Mouse (Mus musculus): ENCODE measurements around the gene Sae1. TPM values are rescaled to one million over a fixed set of nuclear protein-coding genes. Genes with fewer than 3 reads are reported as not detected.

The Sae1 gene
- 253 and 259 TPM in 2 replicates for polyA plus RNA-seq (2014; fragmentation: Nextera tagmentation; extraction: Ambion mirVana)

DNA sequence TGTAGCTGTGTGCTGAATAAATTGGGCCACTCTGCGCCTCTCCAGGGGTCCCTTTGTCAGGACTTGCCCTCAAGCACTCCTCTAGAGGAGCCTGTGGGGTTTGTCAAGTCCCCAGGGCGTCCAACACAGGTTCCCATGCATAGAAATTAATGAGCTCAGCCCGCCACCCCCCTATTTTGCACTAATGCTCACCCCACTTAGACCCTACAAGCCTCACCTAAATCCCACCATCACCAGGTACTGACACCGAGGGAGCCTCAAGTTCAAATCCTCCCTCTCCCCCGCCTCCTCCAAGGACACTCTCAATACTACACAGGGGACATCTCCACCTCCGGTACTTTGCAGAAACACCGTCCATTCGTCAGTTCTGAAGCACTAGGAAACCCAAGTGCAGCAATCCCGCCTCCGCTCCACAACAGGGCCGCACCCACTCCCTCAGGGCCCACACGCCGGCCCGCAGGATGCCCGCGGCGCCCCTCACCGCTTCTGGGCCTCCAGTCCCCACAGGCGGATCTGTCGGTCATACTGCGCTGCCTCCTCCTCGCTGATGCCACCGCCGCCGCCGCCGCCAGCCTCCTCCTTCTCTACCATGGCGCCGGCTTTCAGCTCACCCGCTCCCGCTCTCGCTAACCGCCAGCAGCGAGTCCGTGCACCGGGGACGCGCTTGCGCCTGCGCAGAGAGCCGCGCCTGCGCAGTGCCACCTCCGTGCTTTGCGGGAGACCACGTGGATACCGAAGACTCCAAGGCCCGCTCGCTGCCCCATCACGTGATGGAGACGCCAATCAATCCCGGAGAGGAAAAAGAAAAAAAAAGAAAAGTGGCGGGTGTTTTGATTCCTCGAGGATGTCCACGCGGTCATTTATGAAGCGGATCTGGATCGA is at the start of gene Sae1:
Sae1 (minus strand) TSS at position 647 of the 882 bp plus-strand sequence.
- Histone ChIP-seq H3K4me3 (ENCODE audit: low read depth, low read length) (peak within 1 kb of the TSS; percentile 72), H3K36me3 (ENCODE audit: control insufficient read depth, insufficient read depth, low read length) (0 out of 2 replicates have a peak, but pooled peaks cover 6% of the 10 kb centered on the region), H3K4me2 (ENCODE audit: low read length) (peak within 1 kb of the TSS; percentile 74), H3K27me3 (replicated peaks; ENCODE audit: control insufficient read depth, insufficient read depth, low read length) (no peaks in the 10 kb centered on the region), H3K4me1 (ENCODE audit: control insufficient read depth, insufficient read depth, low read length) (peaks cover 10% of the 10 kb centered on the region), H3K9ac (ENCODE audit: low read length) (peak within 1 kb of the TSS; percentile 84), H3K9me3 (replicated peaks; ENCODE audit: control insufficient read depth, low read length) (no peaks in the 10 kb centered on the region), H3K27ac (ENCODE audit: low read depth, low read length) (peak within 1 kb of the TSS; percentile 40; the same call in 1 of the 2 replicates)
- ATAC-seq (peak; percentile 97), DNase-seq (ENCODE audit: low spot score) (peak; percentile 98)
- WGBS: under 1% methylated on average over 58 of the region's 58 CpGs

DNA sequence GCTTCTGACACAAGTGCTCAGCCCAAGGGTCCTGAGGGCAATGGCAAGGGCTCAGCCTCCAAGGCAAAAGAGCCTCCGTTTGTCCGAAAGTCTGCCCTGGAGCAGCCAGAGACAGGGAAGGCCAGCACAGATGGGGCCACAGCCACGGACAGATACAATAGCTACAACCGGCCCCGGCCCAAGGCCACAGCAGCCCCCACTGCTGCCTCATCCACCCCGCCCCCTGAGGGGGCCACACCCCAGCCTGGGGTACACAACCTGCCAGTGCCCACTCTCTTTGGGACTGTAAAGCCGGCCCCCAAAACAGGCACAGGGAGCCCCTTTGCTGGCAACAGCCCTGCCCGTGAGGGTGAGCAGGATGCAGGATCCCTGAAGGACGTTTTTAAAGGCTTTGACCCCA is 47.5 kb upstream of the Sae1 start:
- Histone ChIP-seq H3K4me2 (ENCODE audit: low read length) (no peak overlapping the region), H3K9me3 (replicated peaks; ENCODE audit: control insufficient read depth, low read length) (no peaks in the 10 kb centered on the region), H3K4me3 (ENCODE audit: low read depth, low read length) (no peak overlapping the region), H3K27ac (ENCODE audit: low read depth, low read length) (no peak overlapping the region), H3K27me3 (replicated peaks; ENCODE audit: control insufficient read depth, insufficient read depth, low read length) (no peaks in the 10 kb centered on the region), H3K9ac (ENCODE audit: low read length) (no peak overlapping the region), H3K36me3 (ENCODE audit: control insufficient read depth, insufficient read depth, low read length) (peaks cover 70% of the 10 kb centered on the region), H3K4me1 (ENCODE audit: control insufficient read depth, insufficient read depth, low read length) (no peaks in the 10 kb centered on the region)
- DNase-seq (ENCODE audit: low spot score) (no peak), ATAC-seq (no peak)
- WGBS: 86% methylated on average over 9 of the region's 9 CpGs

DNA sequence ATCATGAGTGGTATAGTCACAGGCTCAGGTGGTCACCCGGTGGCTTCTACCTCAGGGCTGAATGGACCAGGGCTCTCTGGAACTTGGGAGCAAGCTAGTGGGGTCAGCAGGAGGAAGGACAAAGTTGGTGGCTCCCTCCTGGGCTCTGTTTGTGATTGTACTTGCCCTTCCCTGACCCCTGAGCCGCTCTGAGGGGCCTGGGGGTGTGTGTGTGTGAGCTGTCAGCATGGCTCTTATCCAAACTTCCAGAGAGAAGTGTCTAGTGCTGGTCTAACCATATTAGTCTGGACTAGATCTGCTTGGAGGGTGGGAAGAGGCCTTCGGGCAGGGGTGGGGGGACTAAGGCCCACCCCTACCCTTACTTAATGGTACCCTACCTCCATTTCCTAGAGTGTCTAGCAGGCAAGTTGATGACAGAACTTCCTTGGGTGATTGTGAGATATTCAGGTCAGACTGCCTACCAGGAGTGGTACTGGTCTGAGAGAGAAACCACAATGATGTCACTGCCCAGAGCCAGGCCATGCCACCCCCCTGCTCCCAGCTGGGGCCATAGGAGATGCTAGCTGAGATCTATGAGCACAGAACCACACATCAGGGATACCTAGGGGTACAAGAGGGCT is 45.9 kb upstream of the Sae1 start:
- Histone ChIP-seq H3K9me3 (replicated peaks; ENCODE audit: control insufficient read depth, low read length) (no peaks in the 10 kb centered on the region), H3K9ac (ENCODE audit: low read length) (no peak overlapping the region), H3K4me1 (ENCODE audit: control insufficient read depth, insufficient read depth, low read length) (no peaks in the 10 kb centered on the region), H3K4me2 (ENCODE audit: low read length) (no peak overlapping the region), H3K27me3 (replicated peaks; ENCODE audit: control insufficient read depth, insufficient read depth, low read length) (no peaks in the 10 kb centered on the region), H3K4me3 (ENCODE audit: low read depth, low read length) (no peak overlapping the region), H3K27ac (ENCODE audit: low read depth, low read length) (no peak overlapping the region), H3K36me3 (ENCODE audit: control insufficient read depth, insufficient read depth, low read length) (peaks cover 87% of the 10 kb centered on the region)
- ATAC-seq: no peak
- no peak for DNase-seq (ENCODE audit: low spot score)
- WGBS: 86% methylated on average over 3 of the region's 3 CpGs

DNA sequence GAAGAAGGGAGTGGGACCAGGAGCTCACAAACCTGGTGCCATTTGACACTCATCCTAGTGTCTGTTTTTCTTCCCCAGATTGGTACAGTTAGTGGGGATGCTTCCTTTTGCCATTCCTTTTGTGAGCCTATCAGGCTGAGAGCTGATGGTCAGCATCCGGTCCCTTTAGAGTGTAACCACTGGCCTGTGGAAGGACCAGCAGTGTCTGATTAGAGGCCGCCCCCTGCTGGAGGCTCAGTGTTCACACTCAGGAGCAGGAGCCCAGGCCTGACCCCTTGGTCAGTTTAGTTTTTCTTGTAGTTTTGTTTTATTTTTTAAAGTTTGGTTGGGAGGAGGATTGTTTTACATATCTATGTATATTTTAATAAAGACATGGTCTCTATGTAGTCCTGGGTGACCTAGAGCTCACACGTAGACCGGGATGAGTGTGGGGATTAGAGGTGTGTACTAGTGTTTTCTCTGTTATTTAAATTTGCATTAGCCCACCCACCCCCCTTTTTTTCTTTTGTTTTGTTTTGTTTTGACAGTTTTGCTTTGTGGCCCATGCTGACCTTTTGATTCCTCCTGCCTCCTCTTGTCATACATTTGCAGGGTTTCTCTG is 38.6 kb upstream of the Sae1 start:
- Histone ChIP-seq H3K36me3 (ENCODE audit: control insufficient read depth, insufficient read depth, low read length) (peaks cover 100% of the 10 kb centered on the region), H3K9ac (ENCODE audit: low read length) (no peak overlapping the region), H3K4me2 (ENCODE audit: low read length) (no peak overlapping the region), H3K9me3 (replicated peaks; ENCODE audit: control insufficient read depth, low read length) (no peaks in the 10 kb centered on the region), H3K4me3 (ENCODE audit: low read depth, low read length) (no peak overlapping the region), H3K27me3 (replicated peaks; ENCODE audit: control insufficient read depth, insufficient read depth, low read length) (no peaks in the 10 kb centered on the region), H3K27ac (ENCODE audit: low read depth, low read length) (no peak overlapping the region), H3K4me1 (ENCODE audit: control insufficient read depth, insufficient read depth, low read length) (no peaks in the 10 kb centered on the region)
- WGBS: 54% methylated on average over 4 of the region's 4 CpGs
- DNase-seq (ENCODE audit: low spot score) (peak; percentile 59), ATAC-seq (peak; percentile 82; the same call in 1 of the 2 replicates)

DNA sequence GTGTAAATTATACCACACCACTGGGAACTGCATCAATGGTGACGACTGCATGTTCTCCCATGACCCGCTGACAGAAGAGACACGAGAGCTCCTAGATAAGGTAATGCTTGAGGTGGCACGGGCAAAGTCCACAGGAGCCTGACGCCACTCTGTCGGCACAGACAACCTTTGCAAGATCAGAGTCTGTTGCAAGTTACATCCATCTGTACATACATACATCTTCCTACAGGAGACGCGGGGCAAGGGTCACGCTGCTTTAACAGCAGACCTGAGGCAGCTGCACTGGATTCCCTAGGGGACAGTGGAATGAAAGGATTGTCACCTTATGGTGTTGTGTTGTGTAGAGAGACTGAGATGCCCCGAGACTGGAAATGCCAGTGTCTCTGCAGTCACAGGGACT is 38.1 kb upstream of the Sae1 start:
- ATAC-seq: no peak
- 93% methylated on average over 10 of the region's 10 CpGs for WGBS
- H3K9ac ChIP-seq (ENCODE audit: low read length): no peak overlapping the region

DNA sequence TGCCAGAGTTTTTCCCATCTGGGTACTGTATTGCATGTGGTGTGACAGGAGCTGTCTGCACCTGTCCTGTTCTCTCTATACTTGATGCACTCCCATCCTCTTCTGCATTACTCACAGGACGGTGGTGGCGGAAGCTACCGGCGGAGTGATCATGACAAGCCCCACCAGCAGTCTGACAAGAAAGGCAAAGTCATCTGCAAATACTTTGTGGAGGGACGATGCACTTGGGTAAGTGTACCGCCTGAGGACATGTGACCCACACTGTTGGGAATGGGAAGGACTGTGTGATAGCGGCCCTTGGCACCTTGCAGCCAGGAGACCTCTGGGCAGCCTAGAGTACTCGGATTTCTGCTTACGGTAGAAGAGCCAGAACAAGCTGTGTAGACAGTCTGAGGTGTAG is 36.1 kb upstream of the Sae1 start:
- Histone ChIP-seq H3K4me3 (ENCODE audit: low read depth, low read length) (no peak overlapping the region), H3K36me3 (ENCODE audit: control insufficient read depth, insufficient read depth, low read length) (peaks cover 100% of the 10 kb centered on the region), H3K27me3 (replicated peaks; ENCODE audit: control insufficient read depth, insufficient read depth, low read length) (no peaks in the 10 kb centered on the region), H3K4me2 (ENCODE audit: low read length) (no peak overlapping the region), H3K4me1 (ENCODE audit: control insufficient read depth, insufficient read depth, low read length) (no peaks in the 10 kb centered on the region), H3K9me3 (replicated peaks; ENCODE audit: control insufficient read depth, low read length) (no peaks in the 10 kb centered on the region), H3K27ac (ENCODE audit: low read depth, low read length) (no peak overlapping the region), H3K9ac (ENCODE audit: low read length) (no peak overlapping the region)
- no peak for DNase-seq (ENCODE audit: low spot score)
- 93% methylated on average over 9 of the region's 9 CpGs for WGBS
- ATAC-seq: no peak

More for the DNA sequence above, 38.1 kb upstream of the Sae1 start:
- DNase-seq (ENCODE audit: low spot score): no peak
- Histone ChIP-seq H3K4me2 (ENCODE audit: low read length) (no peak overlapping the region), H3K27ac (ENCODE audit: low read depth, low read length) (no peak overlapping the region), H3K4me3 (ENCODE audit: low read depth, low read length) (no peak overlapping the region), H3K4me1 (ENCODE audit: control insufficient read depth, insufficient read depth, low read length) (no peaks in the 10 kb centered on the region), H3K27me3 (replicated peaks; ENCODE audit: control insufficient read depth, insufficient read depth, low read length) (no peaks in the 10 kb centered on the region), H3K9me3 (replicated peaks; ENCODE audit: control insufficient read depth, low read length) (no peaks in the 10 kb centered on the region), H3K36me3 (ENCODE audit: control insufficient read depth, insufficient read depth, low read length) (peaks cover 100% of the 10 kb centered on the region)

DNA sequence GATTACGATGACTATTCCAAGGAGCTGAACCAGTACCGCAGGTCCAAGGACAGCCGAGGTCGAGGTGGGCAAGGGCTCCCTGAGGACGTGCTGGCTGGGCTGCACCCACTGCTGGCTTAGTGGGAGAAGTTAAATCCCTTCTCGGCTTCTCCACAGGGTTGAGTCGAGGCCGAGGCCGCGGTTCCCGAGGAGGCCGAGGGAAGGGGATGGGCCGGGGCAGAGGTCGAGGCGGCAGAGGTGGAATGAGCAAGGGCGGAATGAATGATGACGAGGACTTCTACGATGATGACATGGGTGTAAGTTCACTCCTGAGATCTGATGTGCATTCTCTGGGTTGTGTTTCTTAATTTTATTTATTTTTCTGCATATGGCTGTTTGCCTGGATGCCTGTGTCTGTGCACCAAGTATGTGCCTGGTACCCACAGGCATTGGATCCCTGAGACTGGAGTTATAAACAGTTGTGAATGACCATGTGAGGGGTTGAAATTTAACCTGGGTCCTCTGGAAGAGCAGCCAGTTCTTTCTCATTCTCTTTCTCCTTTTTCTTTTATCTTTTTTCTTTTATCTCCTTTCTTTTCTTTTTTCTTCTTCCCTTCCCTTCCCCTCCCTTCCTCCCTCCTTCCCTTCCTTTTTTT is 34.7 kb upstream of the Sae1 start:
- Histone ChIP-seq H3K4me2 (ENCODE audit: low read length) (no peak overlapping the region), H3K27me3 (replicated peaks; ENCODE audit: control insufficient read depth, insufficient read depth, low read length) (no peaks in the 10 kb centered on the region), H3K4me1 (ENCODE audit: control insufficient read depth, insufficient read depth, low read length) (no peaks in the 10 kb centered on the region), H3K9ac (ENCODE audit: low read length) (no peak overlapping the region), H3K27ac (ENCODE audit: low read depth, low read length) (no peak overlapping the region), H3K36me3 (ENCODE audit: control insufficient read depth, insufficient read depth, low read length) (peaks cover 100% of the 10 kb centered on the region), H3K4me3 (ENCODE audit: low read depth, low read length) (no peak overlapping the region), H3K9me3 (replicated peaks; ENCODE audit: control insufficient read depth, low read length) (no peaks in the 10 kb centered on the region)
- ATAC-seq (no peak), DNase-seq (ENCODE audit: low spot score) (no peak)
- WGBS: 91% methylated on average over 18 of the region's 18 CpGs

DNA sequence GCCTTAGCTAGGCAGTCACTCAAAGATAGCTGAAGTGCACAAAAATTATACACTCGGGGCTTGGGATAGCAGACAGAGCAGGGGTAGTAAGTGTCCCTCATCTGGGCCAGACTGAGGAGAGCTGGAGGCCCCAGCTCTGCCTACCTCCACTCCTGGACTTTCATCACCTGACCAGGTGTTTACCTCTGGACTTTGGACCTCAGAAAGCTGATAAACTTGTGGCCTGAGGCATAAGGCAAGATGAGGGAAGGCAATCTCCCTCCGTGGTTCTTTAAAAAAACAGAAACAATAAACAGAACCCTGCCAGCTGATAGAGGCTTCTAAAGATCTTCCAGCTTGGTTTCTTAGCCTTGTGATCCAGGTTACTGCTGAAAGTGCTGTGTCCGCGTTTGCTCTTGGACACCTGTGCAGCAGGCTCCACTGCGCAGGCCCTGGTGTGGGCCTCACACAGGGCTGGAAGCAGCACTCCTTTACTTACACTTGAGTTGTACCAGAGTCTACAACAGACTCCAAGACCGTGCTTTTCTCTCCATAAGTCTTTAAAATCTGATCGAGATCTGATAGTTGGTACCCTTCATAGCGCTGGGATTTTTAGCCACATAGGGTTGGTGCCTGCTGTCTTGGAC is 33.0 kb upstream of the Sae1 start:
- Histone ChIP-seq H3K4me2 (ENCODE audit: low read length) (no peak overlapping the region), H3K4me1 (ENCODE audit: control insufficient read depth, insufficient read depth, low read length) (no peaks in the 10 kb centered on the region), H3K27me3 (replicated peaks; ENCODE audit: control insufficient read depth, insufficient read depth, low read length) (no peaks in the 10 kb centered on the region), H3K9ac (ENCODE audit: low read length) (no peak overlapping the region), H3K27ac (ENCODE audit: low read depth, low read length) (no peak overlapping the region), H3K9me3 (replicated peaks; ENCODE audit: control insufficient read depth, low read length) (no peaks in the 10 kb centered on the region), H3K36me3 (ENCODE audit: control insufficient read depth, insufficient read depth, low read length) (peaks cover 94% of the 10 kb centered on the region), H3K4me3 (ENCODE audit: low read depth, low read length) (no peak overlapping the region)
- DNase-seq (ENCODE audit: low spot score) (no peak), ATAC-seq (no peak)
- WGBS: 95% methylated on average over 8 of the region's 8 CpGs
